Mouse (Mus musculus): ENCODE results near the gene Gli1. TPM values are rescaled to one million over a fixed set of nuclear protein-coding genes. Genes with fewer than 3 reads are reported as not detected.
"Not testable (repeated sequence)": the region's sequence is repeated elsewhere in the genome, so short reads cannot be mapped to it uniquely, and the experiment has no call there.

Gli1 gene
- total and polyA plus RNA-seq, 2 experiments from 2014 or later: 0.59 to 1.1 TPM

DNA sequence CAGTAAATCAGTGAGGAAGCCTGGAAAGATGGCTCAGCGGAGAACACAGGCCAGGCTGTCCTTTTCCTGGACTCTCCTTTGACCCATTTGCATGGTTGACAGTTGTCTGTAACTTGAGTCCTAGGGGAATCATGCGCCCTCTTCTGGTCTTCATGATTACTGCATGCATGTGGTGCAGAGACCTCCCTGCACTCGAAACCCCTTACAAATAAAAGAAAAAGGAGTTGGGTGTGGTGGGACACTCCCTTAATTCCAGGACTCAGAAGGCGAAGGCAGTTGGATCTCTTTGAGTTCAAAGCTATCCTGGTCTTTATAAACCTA lies 29.5 kb downstream of the Gli1 start:
- peaks cover 3% of the 10 kb centered on the region; the same call in 1 of the 2 replicates for H3K4me1 ChIP-seq (ENCODE audit: control insufficient read depth, insufficient read depth)
- TF ChIP-seq EP300 (IDR thresholded peaks at IDR 0.05; ENCODE audit: low read depth) (no peak), CTCF (IDR thresholded peaks at IDR 0.05; ENCODE audit: low read depth) (peak; percentile 90)
- H3K4me3 ChIP-seq (ENCODE audit: low read depth, low read length): peak overlapping the region; percentile 83
- H3K36me3 ChIP-seq (replicated peaks; ENCODE audit: control insufficient read depth, insufficient read depth, low read length): peaks cover 16% of the 10 kb centered on the region
- ATAC-seq (ENCODE audit: insufficient read depth, low read depth) (peak; percentile 63), DNase-seq (ENCODE audit: low spot score) (peak; percentile 88)
- H3K9ac ChIP-seq (replicated peaks; ENCODE audit: low read depth, low read length): peak overlapping the region; percentile 81; the same call in 1 of the 2 replicates
- 3% methylated on average over 4 of the region's 4 CpGs for WGBS
- H3K4me2 ChIP-seq (ENCODE audit: low read depth, low read length): peak overlapping the region; percentile 85
- H3K27me3 ChIP-seq (ENCODE audit: control insufficient read depth, insufficient read depth, low read length): no peaks in the 10 kb centered on the region
- no peaks in the 10 kb centered on the region for H3K9me3 ChIP-seq (replicated peaks; ENCODE audit: control insufficient read depth, low read length)
- H3K27ac ChIP-seq (ENCODE audit: low read depth): peak overlapping the region; percentile 70

DNA sequence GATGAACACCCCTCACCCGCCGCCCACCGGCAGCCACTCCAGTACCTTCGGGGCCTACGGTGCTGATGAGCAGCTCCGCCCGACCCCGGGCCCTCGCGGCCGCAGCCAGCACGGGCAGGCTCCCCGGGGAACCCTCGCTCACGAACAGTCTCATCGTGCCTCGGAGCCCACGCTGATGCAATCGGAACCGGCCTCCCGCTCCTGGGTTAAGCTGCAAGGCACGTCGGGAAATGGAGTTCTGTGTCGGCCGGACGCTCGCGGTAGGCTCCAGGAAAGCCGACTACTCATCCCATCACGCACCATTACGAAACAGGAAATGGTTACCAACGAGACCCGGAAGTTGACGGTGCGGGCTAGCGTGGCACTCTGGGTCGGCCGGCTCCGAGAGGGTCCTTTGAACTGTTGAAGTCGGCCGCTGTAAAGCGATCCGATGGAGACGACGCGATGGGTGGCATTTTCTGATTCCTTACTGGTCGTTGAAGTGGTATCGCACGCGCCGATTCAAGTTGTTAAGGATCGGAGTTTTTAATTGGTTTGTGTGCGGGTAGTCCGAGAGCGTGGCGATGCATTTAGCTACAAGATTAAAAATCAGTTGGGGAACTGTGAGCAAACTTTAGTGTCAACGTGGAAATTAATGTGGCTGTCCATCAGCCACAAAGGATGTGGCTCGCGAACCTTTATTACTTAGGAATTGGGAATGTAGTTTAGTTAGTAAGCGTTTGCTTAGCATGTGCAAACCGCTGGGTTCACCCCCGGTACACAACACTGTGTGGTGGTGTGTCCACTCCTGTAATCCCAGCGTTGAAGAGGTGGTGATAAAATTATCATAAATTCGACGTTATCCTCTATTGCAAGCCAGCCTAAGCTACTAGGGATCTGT lies 30.1 kb downstream of the Gli1 start, which contains the start of gene Mars:
TSS of gene Mars (minus strand) at position 311 of the 880 bp plus-strand sequence.
- Histone ChIP-seq H3K4me1 (ENCODE audit: control insufficient read depth, insufficient read depth) (peaks cover 3% of the 10 kb centered on the region; the same call in 1 of the 2 replicates), H3K9me3 (replicated peaks; ENCODE audit: control insufficient read depth, low read length) (no peaks in the 10 kb centered on the region), H3K4me2 (ENCODE audit: low read depth, low read length) (peak within 1 kb of the TSS; percentile 85), H3K9ac (replicated peaks; ENCODE audit: low read depth, low read length) (peak within 1 kb of the TSS; percentile 81), H3K27me3 (ENCODE audit: control insufficient read depth, insufficient read depth, low read length) (no peaks in the 10 kb centered on the region), H3K27ac (ENCODE audit: low read depth) (peak within 1 kb of the TSS; percentile 70), H3K4me3 (ENCODE audit: low read depth, low read length) (peak within 1 kb of the TSS; percentile 83), H3K36me3 (replicated peaks; ENCODE audit: control insufficient read depth, insufficient read depth, low read length) (peaks cover 22% of the 10 kb centered on the region)
- WGBS: under 1% methylated on average over 65 of the region's 65 CpGs
- TF ChIP-seq EP300 (IDR thresholded peaks at IDR 0.05; ENCODE audit: low read depth) (0 out of 2 replicates have a peak, but pooled peaks have one; percentile 52), CTCF (IDR thresholded peaks at IDR 0.05; ENCODE audit: low read depth) (0 out of 2 replicates have a peak, but pooled peaks have one; percentile 1)
- peak; percentile 98 for DNase-seq (ENCODE audit: low spot score)
- peak; percentile 96 for ATAC-seq (ENCODE audit: insufficient read depth, low read depth)

DNA sequence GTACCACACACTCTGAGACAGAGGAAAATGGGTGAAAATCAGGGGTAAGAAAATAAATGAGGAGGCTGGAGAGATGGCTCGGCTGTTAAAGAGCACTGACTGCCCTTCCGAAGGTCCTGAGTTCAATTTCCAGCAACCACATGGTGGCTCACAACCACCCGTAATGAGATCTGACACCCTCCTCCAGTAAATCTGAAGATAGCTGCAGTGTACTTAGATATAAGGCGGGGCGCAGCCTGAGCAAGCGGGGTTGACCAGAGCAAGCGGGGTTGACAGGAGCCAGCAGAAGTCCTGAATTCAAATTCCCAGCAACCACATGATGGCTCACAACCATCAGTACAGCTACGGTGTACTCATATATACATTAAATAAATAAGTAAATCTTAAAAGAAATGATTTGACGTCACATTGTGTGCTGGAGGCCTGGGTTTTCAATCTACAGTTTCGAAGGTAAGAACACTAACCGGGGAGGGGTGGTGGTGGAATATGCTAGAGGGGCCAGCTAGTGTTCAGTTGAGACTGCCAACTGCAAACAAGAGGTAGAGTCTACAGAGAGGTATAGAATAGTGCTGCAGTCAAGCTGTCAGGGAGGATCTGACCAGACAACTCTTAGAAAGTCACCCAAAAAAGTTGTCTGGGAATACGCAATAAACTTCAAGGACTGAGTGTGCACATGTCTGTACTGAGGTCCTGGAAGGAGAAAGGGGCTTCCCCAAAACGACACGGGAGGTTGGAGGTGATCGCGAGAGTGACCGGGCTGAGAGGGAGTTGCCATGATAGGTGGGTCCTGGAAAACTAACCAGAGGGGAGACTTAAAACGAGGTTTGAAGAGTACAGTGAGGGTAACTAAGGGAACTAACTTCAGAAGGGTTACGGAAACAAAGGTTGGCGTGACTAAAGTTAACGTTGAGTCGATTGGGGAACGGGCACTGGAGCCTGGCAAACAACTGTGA lies 31.0 kb downstream of the Gli1 start:
- H3K27me3 ChIP-seq (ENCODE audit: control insufficient read depth, insufficient read depth, low read length): no peaks in the 10 kb centered on the region
- H3K9me3 ChIP-seq (replicated peaks; ENCODE audit: control insufficient read depth, low read length): no peaks in the 10 kb centered on the region
- 34% methylated on average over 23 of the region's 23 CpGs for WGBS
- peak; percentile 62 for ATAC-seq (ENCODE audit: insufficient read depth, low read depth)
- peak overlapping the region; percentile 85 for H3K4me2 ChIP-seq (ENCODE audit: low read depth, low read length)
- H3K9ac ChIP-seq (replicated peaks; ENCODE audit: low read depth, low read length): peak overlapping the region; percentile 81
- H3K36me3 ChIP-seq (replicated peaks; ENCODE audit: control insufficient read depth, insufficient read depth, low read length): peaks cover 30% of the 10 kb centered on the region
- DNase-seq (ENCODE audit: low spot score): peak; percentile 70
- H3K4me3 ChIP-seq (ENCODE audit: low read depth, low read length): peak overlapping the region; percentile 83
- peaks cover 3% of the 10 kb centered on the region; the same call in 1 of the 2 replicates for H3K4me1 ChIP-seq (ENCODE audit: control insufficient read depth, insufficient read depth)
- TF ChIP-seq CTCF (IDR thresholded peaks at IDR 0.05; ENCODE audit: low read depth): no peak
- TF ChIP-seq EP300 (IDR thresholded peaks at IDR 0.05; ENCODE audit: low read depth): no peak
- peak overlapping the region; percentile 70 for H3K27ac ChIP-seq (ENCODE audit: low read depth)

DNA sequence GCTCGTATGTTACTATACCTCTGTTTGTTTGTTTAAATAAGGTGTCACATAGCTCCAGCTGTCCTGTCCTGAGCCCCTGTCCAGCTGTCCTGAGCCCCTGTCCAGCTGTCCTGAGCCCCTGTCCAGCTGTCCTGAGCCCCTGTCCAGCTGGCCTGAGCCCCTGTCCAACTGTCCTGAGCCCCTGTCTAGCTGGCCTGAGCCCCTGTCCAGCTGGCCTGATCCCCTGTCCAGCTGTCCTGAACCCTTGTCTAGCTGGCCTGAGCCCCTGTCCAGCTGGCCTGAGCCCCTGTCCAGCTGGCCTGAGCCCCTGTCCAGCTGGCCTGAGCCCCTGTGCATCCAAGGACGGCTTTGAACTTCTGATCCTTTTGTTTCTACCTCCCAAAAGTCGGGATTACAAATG lies 32.6 kb downstream of the Gli1 start:
- H3K9me3 ChIP-seq (replicated peaks; ENCODE audit: control insufficient read depth, low read length); H3K9ac ChIP-seq (replicated peaks; ENCODE audit: low read depth, low read length); H3K27ac ChIP-seq (ENCODE audit: low read depth); H3K27me3 ChIP-seq (ENCODE audit: control insufficient read depth, insufficient read depth, low read length); H3K4me1 ChIP-seq (ENCODE audit: control insufficient read depth, insufficient read depth); H3K4me3 ChIP-seq (ENCODE audit: low read depth, low read length); ATAC-seq (ENCODE audit: insufficient read depth, low read depth); DNase-seq (ENCODE audit: low spot score); H3K4me2 ChIP-seq (ENCODE audit: low read depth, low read length): not testable (repeated sequence)
- WGBS: 82% methylated on average over 3 of the region's 3 CpGs
- peaks cover 47% of the 10 kb centered on the region for H3K36me3 ChIP-seq (replicated peaks; ENCODE audit: control insufficient read depth, insufficient read depth, low read length)

DNA sequence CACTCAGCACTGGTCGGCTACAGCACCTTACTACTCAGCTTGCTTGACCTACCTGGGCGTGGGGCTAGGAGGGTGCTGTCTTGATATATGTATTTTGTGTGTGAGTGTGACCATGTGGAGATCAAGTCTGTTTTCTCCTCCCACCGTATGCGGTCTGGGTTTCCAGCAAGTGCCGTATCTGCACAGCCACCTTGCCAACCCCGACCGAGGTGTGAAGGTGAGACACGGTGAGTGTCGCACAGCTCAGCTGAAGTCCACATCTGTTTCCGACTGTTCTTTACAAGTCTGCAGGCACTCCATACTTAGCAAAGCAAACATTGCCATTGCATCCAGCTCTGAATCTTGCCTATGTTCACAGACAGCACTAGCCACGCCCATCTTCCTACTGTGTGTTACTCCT lies 38.6 kb downstream of the Gli1 start:
- Histone ChIP-seq H3K4me2 (ENCODE audit: low read depth, low read length) (no peak overlapping the region), H3K27me3 (ENCODE audit: control insufficient read depth, insufficient read depth, low read length) (no peaks in the 10 kb centered on the region), H3K4me1 (ENCODE audit: control insufficient read depth, insufficient read depth) (no peaks in the 10 kb centered on the region), H3K9me3 (replicated peaks; ENCODE audit: control insufficient read depth, low read length) (no peaks in the 10 kb centered on the region), H3K4me3 (ENCODE audit: low read depth, low read length) (no peak overlapping the region), H3K9ac (replicated peaks; ENCODE audit: low read depth, low read length) (no peak overlapping the region), H3K27ac (ENCODE audit: low read depth) (no peak overlapping the region), H3K36me3 (replicated peaks; ENCODE audit: control insufficient read depth, insufficient read depth, low read length) (peaks cover 94% of the 10 kb centered on the region)
- WGBS: 90% methylated on average over 11 of the region's 11 CpGs
- TF ChIP-seq EP300 (IDR thresholded peaks at IDR 0.05; ENCODE audit: low read depth): no peak
- TF ChIP-seq CTCF (IDR thresholded peaks at IDR 0.05; ENCODE audit: low read depth): no peak
- no peak for ATAC-seq (ENCODE audit: insufficient read depth, low read depth)
- no peak for DNase-seq (ENCODE audit: low spot score)

Measured in heart, postnatal 0 days (tissue).